Mouse (Mus musculus) small intestine, adult 2 months (tissue): ENCODE data around the gene Heg1.

Experiments
- CTCF ChIP-seq: fragments of 200-500 bp; IDR thresholded peaks from 2 replicates; pipeline ENCODE4 v1.5.1; 2012; ENCODE audit warnings: low read depth, mild to moderate bottlenecking, control low read depth, inconsistent platforms, low read length, moderate library complexity, mixed read lengths; ENCODE audit not compliant: insufficient replicate concordance, insufficient read length; ENCODE audit errors: extremely low read depth
- POLR2A ChIP-seq: fragments of 200-500 bp; IDR thresholded peaks from 2 replicates; pipeline ENCODE4 v1.6.1; 2012; ENCODE audit warnings: low read depth, mild to moderate bottlenecking, control low read depth, inconsistent platforms, low read length, moderate library complexity

DNA sequence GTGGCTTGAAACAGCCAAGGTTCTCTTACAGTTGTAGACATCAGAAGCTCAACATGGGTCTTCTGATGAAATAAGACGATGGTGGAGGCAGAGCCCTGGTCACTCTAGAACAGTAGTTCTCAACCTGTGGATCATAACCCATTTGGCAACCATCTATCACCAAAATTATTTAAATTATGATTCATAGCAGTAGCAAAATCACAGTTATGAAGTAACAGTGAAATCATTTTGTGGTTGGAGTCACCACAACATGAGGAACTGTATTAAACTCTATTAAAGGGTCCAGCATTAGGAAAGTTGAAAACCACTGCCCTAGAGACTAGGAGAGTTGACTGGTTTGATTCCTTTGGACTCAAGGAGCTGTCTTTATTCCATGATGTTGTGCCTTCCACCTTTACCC, 15.1 kb upstream of the Heg1 start:
- TF ChIP-seq POLR2A (no peak), CTCF (no peak)
